Mouse (Mus musculus): ENCODE measurements around the gene Tapbpl. TPM values are rescaled to one million over a fixed set of nuclear protein-coding genes. Genes with fewer than 3 reads are reported as not detected.

Tapbpl gene
- polyA plus RNA-seq, 1 experiment from 2014 or later, result 3.8 TPM

DNA sequence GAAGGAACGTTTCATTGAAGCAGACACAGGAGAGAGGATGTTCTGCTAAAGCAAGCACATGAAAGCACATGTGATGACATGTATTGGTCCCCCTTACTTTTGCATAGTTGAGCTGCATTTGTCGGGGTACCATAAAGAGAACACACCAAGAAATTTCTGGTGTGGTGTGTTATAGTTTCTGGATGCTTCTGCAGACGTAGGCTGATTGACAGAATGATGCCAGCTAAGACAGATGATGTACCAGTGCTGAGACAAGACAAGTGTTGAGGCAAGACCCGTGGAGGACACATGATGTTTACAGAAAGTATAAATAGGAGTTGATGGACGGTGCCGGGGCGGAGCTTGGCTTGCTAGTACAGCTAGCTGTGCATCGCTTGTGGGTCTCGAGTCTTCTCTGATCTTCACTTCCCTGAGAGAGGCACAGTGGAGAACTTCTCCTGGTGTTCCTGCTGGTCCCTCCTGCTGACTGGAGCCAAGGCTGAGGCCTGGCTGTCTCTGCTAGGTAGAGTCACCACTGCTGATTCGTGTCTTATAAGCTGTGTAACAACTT is 28.4 kb upstream of the Tapbpl start:
- no peaks in the 10 kb centered on the region for H3K4me1 ChIP-seq
- no peak overlapping the region for H3K9ac ChIP-seq
- 88% methylated on average over 10 of the region's 10 CpGs for WGBS
- H3K9me3 ChIP-seq, result no peaks in the 10 kb centered on the region
- H3K4me2 ChIP-seq (replicated peaks), result no peak overlapping the region
- no peak overlapping the region for H3K27ac ChIP-seq
- H3K27me3 ChIP-seq (replicated peaks), result no peaks in the 10 kb centered on the region
- no peak overlapping the region for H3K4me3 ChIP-seq
- no peaks in the 10 kb centered on the region for H3K36me3 ChIP-seq
- no peak for ATAC-seq (ENCODE audit: low FRiP score, low read depth)

DNA sequence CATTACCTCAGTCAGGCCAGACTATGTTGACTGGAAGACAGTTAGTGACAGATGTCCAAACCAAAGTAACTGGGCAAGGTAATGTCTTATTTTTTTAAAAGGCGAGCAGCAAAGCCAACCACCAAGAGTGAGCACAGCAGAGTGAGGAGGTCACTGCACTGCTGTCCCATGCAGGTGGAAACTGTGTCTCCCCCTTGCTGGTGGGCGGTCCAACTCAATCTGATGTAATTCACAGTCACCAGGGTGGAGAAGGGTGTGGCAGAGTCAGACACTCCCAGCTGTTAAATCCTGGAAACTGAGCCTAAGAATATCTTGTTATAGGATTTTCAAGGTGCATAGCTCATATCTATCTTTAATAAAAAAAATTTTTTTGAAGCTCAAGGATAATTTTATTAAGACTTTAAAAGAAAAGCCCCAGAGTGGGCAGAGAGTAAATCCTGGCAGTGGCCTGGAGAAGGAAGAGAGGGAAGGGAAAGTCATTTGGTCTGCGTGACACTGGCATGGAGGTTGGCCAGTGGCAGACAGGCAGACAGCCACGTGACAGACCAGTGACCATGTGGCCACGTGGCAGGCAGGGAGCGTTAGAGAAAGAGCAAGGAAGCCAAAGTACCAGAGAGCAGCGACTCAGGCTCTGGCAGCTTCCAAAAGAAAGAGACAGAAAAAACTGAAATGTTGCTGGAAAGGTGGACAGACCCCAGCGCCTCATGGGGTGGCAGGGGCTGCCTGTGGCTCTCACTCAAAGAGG is 24.7 kb upstream of the Tapbpl start:
- Histone ChIP-seq H3K4me3 (no peak overlapping the region), H3K36me3 (no peaks in the 10 kb centered on the region), H3K9me3 (no peaks in the 10 kb centered on the region), H3K4me2 (replicated peaks) (no peak overlapping the region), H3K27me3 (replicated peaks) (no peaks in the 10 kb centered on the region), H3K9ac (no peak overlapping the region), H3K4me1 (no peaks in the 10 kb centered on the region), H3K27ac (no peak overlapping the region)
- no peak for ATAC-seq (ENCODE audit: low FRiP score, low read depth)
- WGBS, result 85% methylated on average over 8 of the region's 8 CpGs

DNA sequence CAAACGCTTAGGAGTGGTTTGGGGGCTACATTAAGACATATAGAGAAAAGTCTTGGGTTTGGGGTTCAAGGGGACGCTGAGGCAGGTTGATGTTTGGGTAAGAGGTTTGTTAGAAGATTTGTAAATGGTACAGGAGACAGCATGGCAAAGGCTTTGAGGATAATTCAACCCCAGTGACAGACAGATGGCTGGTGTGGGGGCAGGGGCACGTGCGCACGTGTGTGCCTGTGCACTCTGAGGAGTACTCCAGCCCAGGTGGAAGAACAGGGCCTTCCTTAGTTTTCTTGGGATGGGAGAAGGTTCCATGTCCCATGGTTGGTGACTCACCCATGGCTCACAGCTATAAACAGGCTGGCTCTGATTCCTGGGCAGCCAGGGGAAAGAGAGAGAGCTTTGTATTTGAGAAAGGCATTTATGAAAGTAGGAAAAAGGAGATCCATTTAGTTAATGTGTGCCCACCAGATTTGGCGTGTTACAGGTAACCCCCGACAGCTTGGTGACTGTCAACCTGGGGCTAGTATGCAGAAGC is 23.9 kb upstream of the Tapbpl start:
- H3K9me3 ChIP-seq, result no peaks in the 10 kb centered on the region
- no peak overlapping the region for H3K4me3 ChIP-seq
- H3K4me1 ChIP-seq, result no peaks in the 10 kb centered on the region
- H3K36me3 ChIP-seq, result no peaks in the 10 kb centered on the region
- no peak overlapping the region for H3K4me2 ChIP-seq (replicated peaks)
- H3K9ac ChIP-seq, result no peak overlapping the region
- no peaks in the 10 kb centered on the region for H3K27me3 ChIP-seq (replicated peaks)
- 88% methylated on average over 7 of the region's 7 CpGs for WGBS
- ATAC-seq (ENCODE audit: low FRiP score, low read depth), result no peak
- no peak overlapping the region for H3K27ac ChIP-seq

DNA sequence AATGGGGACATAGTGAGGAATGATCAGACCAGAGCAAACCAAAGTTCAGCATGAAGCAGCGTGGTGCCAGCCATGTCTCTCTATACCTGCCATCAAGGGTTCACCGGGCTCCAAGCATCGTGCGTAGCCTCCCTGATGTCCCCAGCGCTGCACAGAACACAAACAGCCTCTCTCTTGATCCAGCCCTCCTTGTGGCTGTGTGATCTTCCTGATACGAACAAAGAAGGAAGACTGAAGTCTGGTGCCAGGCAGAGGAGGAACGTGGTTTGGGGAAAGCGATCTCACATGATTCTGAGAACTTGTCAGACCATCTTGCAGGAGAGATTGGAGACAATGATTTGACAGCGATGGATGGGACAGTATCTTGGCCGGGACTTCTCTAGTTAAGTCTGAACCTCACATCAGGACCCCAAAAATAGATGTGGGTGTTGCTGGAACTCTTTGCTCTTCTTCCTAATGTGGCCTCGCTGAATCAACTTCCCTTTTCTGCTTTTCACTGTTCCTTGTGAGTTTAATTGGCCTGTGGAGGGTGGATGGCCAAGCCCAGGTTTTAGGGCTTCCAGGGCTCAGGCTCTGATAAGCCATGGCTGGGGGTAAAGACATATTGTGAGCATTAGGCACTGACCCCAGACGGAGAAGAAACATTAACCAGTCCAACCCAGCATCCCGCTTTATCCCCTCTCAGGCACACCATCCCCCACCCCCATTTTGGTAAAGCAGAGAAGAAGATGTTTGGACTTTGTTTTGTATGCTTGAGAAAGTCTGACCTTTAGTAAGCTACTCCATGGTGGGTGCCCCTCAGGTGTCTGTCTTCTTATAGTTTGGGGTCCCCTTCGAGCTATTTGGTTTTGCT is 22.4 kb upstream of the Tapbpl start:
- Histone ChIP-seq H3K4me1 (no peaks in the 10 kb centered on the region), H3K4me3 (no peak overlapping the region), H3K9me3 (no peaks in the 10 kb centered on the region), H3K27me3 (replicated peaks) (no peaks in the 10 kb centered on the region), H3K9ac (no peak overlapping the region), H3K27ac (no peak overlapping the region), H3K4me2 (replicated peaks) (no peak overlapping the region), H3K36me3 (no peaks in the 10 kb centered on the region)
- ATAC-seq (ENCODE audit: low FRiP score, low read depth), result no peak
- 82% methylated on average over 14 of the region's 14 CpGs for WGBS

DNA sequence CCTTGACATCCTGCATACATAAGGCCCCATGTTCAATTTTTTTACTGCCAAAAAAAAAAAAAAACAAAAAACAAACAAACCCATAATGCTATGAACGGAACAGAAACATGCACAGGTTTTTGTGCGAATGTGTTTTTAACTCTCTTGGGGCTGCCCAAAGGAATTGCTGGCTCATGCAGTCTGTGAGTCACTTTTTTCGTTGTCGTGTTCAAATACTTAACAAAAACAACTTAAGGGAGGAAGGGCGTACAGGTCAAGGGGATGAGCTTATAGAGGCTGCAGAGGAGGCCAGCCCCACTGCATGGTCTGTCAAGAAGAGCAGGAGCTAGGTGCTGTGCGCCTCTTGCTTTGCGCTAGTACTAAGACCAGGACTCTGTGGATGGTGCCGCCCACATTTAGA is 21.1 kb upstream of the Tapbpl start:
- Histone ChIP-seq H3K4me1 (no peaks in the 10 kb centered on the region), H3K4me2 (replicated peaks) (no peak overlapping the region), H3K9me3 (no peaks in the 10 kb centered on the region), H3K9ac (no peak overlapping the region), H3K36me3 (no peaks in the 10 kb centered on the region), H3K27me3 (replicated peaks) (no peaks in the 10 kb centered on the region), H3K4me3 (no peak overlapping the region), H3K27ac (no peak overlapping the region)
- ATAC-seq (ENCODE audit: low FRiP score, low read depth), result no peak
- WGBS, result 90% methylated on average over 8 of the region's 8 CpGs

DNA sequence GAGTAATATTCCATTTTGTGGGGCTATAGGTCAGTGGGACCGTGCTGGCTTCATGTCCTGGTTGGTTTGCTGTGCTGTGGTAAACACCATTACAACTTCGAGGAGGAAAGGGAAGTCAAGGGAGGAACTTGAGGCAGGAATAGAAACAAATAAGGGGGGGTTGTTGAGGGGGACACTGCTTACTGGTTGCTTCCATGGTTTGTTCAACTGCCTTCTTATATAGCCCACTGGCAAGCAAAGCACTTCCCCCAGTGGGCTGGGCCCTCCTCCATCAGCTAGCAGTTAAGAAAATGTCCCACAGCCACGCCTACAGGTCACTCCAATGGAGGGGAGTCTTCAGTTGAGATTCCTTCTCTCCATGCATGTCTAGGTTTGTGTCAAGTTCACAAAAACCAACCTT is 20.6 kb upstream of the Tapbpl start:
- H3K4me3 ChIP-seq, result no peak overlapping the region
- H3K9ac ChIP-seq, result no peak overlapping the region
- H3K36me3 ChIP-seq, result no peaks in the 10 kb centered on the region
- no peaks in the 10 kb centered on the region for H3K9me3 ChIP-seq
- no peak for ATAC-seq (ENCODE audit: low FRiP score, low read depth)
- WGBS, result 85% methylated on average over 3 of the region's 3 CpGs
- H3K27me3 ChIP-seq (replicated peaks), result no peaks in the 10 kb centered on the region
- no peaks in the 10 kb centered on the region for H3K4me1 ChIP-seq
- H3K27ac ChIP-seq, result no peak overlapping the region
- H3K4me2 ChIP-seq (replicated peaks), result no peak overlapping the region

DNA sequence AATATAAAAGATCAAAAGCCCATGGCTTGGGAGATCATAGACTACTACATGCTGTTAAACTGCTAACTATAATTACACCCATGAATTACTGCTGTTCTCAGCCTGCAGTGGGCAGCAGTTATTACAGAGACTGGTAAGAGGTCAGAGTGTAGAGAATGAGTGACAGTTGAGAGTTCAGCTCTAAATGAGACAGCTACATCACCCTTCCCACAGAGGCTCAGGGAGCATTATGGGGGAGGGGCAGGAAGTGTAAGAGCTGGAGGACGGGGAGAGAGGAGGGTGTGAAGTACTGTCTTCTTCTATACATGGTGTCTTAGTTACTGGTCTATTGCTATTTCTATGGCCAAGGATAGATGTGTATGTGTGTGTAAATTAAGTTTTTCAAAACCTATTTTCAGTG is 12.9 kb upstream of the Tapbpl start:
- H3K4me2 ChIP-seq (replicated peaks), result no peak overlapping the region
- ATAC-seq (ENCODE audit: low FRiP score, low read depth), result no peak
- H3K27me3 ChIP-seq (replicated peaks), result no peaks in the 10 kb centered on the region
- H3K4me1 ChIP-seq, result no peaks in the 10 kb centered on the region
- H3K27ac ChIP-seq, result no peak overlapping the region
- 40% methylated on average over 1 of the region's 1 CpGs for WGBS
- no peaks in the 10 kb centered on the region for H3K9me3 ChIP-seq
- H3K36me3 ChIP-seq, result no peaks in the 10 kb centered on the region
- H3K9ac ChIP-seq, result no peak overlapping the region
- H3K4me3 ChIP-seq, result no peak overlapping the region

DNA sequence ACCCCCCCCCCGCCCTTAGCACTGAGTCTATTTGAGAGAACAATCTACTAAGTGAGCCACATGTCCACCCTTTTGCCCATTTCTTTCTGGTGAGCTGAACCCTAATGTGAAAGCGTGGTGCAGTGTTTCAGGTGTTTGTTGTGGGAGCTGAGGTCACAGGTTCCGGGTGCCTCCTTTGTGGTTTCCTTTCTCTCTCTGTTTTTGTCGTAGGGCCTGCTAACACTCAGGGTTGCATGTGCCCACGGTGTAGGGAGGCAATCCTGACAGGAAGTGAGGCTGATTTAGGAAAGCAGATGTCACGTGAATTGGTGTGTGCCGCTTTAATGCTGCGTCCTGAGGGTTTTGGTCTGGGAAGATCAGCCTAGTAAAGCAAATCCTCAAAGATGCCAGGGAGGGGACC is 9.9 kb upstream of the Tapbpl start:
- ATAC-seq (ENCODE audit: low FRiP score, low read depth), result no peak
- no peaks in the 10 kb centered on the region for H3K9me3 ChIP-seq
- no peaks in the 10 kb centered on the region for H3K36me3 ChIP-seq
- H3K27me3 ChIP-seq (replicated peaks), result no peaks in the 10 kb centered on the region
- no peak overlapping the region for H3K27ac ChIP-seq
- H3K4me2 ChIP-seq (replicated peaks), result no peak overlapping the region
- WGBS, result 84% methylated on average over 8 of the region's 8 CpGs
- no peak overlapping the region for H3K4me3 ChIP-seq
- 0 out of 2 replicates have a peak, but pooled peaks cover 3% of the 10 kb centered on the region for H3K4me1 ChIP-seq
- no peak overlapping the region for H3K9ac ChIP-seq

DNA sequence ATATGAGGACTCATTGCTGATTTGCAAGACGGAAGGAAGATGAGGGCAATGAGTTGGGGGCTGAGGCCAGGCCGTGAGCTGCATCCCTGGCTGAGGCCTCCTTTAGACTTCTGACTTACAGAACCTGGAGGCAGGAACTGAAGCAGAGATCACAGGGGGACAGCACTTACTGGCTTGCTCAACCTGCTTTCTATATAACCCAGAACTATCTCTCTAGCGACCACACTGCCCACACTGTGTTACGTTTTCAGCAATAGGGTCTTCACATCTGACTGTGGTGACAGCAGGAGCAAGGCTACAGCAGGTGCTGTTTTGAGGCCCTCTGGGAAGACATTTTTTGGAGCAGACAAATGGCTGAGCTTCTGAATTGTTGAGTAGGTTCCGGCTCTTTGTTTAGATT is 9.0 kb upstream of the Tapbpl start:
- no peak overlapping the region for H3K27ac ChIP-seq
- H3K27me3 ChIP-seq (replicated peaks), result no peaks in the 10 kb centered on the region
- H3K9me3 ChIP-seq, result no peaks in the 10 kb centered on the region
- H3K4me3 ChIP-seq, result no peak overlapping the region
- no peak for ATAC-seq (ENCODE audit: low FRiP score, low read depth)
- H3K4me2 ChIP-seq (replicated peaks), result no peak overlapping the region
- 0 out of 2 replicates have a peak, but pooled peaks cover 3% of the 10 kb centered on the region for H3K4me1 ChIP-seq
- no peak overlapping the region for H3K9ac ChIP-seq
- WGBS, result 79% methylated on average over 5 of the region's 5 CpGs
- no peaks in the 10 kb centered on the region for H3K36me3 ChIP-seq

DNA sequence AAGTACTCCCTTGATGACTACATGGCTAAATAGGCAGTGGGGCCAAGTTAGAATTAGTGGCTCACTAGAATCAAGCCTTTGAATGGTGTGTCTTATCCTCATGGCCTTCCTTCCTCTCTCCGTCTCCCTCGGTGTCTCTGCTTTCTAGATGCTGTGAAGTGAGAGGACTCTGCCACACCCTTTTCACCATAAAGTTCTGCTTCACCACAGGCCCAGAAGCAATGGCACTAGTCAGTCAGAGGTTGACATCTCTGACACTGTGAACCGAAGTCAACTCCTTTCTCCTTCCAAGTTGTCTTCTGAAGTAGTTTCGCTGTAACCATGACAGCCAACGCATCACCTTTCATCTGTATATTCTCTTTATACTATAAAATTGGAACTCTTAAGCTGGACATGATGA is 7.9 kb upstream of the Tapbpl start:
- Histone ChIP-seq H3K27me3 (replicated peaks) (no peaks in the 10 kb centered on the region), H3K4me1 (0 out of 2 replicates have a peak, but pooled peaks cover 3% of the 10 kb centered on the region), H3K4me3 (no peak overlapping the region), H3K9me3 (no peaks in the 10 kb centered on the region), H3K9ac (no peak overlapping the region), H3K4me2 (replicated peaks) (no peak overlapping the region), H3K36me3 (no peaks in the 10 kb centered on the region), H3K27ac (no peak overlapping the region)
- ATAC-seq (ENCODE audit: low FRiP score, low read depth), result no peak
- 93% methylated on average over 5 of the region's 5 CpGs for WGBS

DNA sequence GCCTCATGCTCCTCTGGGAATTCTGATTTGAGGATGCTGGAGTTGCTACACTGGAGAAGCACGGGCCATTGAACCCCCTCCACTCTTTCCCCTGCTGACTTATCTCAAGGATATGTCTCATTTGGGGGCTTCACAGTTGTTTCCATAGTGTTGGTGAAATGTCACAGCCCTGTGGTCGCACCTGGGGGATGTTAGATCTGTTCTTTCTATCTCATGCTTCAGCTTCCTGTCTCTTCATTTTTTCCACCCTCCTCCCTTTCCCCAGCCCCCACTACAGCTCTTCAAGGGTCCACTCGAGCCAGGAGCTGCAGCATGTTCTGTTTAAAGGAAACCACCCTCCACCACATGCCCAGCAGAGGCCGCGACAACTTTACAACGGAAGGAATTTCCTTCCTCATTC is 6.7 kb upstream of the Tapbpl start:
- no peak overlapping the region for H3K4me2 ChIP-seq (replicated peaks)
- H3K9me3 ChIP-seq, result no peaks in the 10 kb centered on the region
- H3K27me3 ChIP-seq (replicated peaks), result no peaks in the 10 kb centered on the region
- H3K4me3 ChIP-seq, result no peak overlapping the region
- WGBS, result 67% methylated on average over 6 of the region's 6 CpGs
- 0 out of 2 replicates have a peak, but pooled peaks cover 3% of the 10 kb centered on the region for H3K4me1 ChIP-seq
- H3K36me3 ChIP-seq, result no peaks in the 10 kb centered on the region
- ATAC-seq (ENCODE audit: low FRiP score, low read depth), result no peak
- H3K27ac ChIP-seq, result no peak overlapping the region
- no peak overlapping the region for H3K9ac ChIP-seq

DNA sequence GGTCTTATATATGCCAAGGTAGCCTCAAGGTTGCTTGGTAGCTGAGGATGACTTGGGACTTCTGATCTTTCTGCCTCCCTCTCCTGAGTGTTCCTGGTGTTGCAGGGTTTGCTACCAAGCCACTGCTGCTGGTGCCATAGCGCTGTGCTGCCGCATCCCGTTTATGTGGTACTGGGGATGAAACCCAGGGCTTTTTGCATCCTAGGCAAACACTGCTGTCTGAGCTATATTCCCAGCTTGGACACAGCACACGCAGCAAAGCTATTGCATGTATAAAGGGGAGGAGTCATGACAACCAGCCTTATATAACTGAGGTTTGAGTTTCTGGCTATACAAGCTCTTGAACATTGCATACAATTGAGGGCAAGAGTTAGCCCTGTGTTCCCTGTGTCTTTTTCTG is 5.8 kb upstream of the Tapbpl start:
- 92% methylated on average over 4 of the region's 4 CpGs for WGBS
- no peak overlapping the region for H3K27ac ChIP-seq
- no peak overlapping the region for H3K4me2 ChIP-seq (replicated peaks)
- H3K9me3 ChIP-seq, result no peaks in the 10 kb centered on the region
- 0 out of 2 replicates have a peak, but pooled peaks cover 3% of the 10 kb centered on the region for H3K4me1 ChIP-seq
- H3K9ac ChIP-seq, result no peak overlapping the region
- no peaks in the 10 kb centered on the region for H3K27me3 ChIP-seq (replicated peaks)
- no peaks in the 10 kb centered on the region for H3K36me3 ChIP-seq
- ATAC-seq (ENCODE audit: low FRiP score, low read depth), result no peak
- H3K4me3 ChIP-seq, result no peak overlapping the region

Data from neural tube, embryonic 12.5 days (tissue).